Mouse (Mus musculus): Measurements from ENCODE around the gene Ppig.
A peak's percentile ranks its signal among the peaks of the same experiment; 100 is the strongest.

Ppig gene

GRCm38 (mm10) chr2:69763340-69763739, 41.0 kb downstream of the Ppig start:
- no peak for DNase-seq (ENCODE audit: low spot score)

GRCm38 (mm10) chr2:69764716-69765115, 42.4 kb downstream of the Ppig start:
- no peak for DNase-seq (ENCODE audit: low spot score)

- no peak for DNase-seq (ENCODE audit: low spot score)
Observed at GRCm38 (mm10) chr2:69773331-69773730, 51.0 kb downstream of the Ppig start.

GRCm38 (mm10) chr2:69777985-69778835, 55.9 kb downstream of the Ppig start:
- no peak for DNase-seq (ENCODE audit: low spot score)

GRCm38 (mm10) chr2:69778836-69779177, 56.5 kb downstream of the Ppig start:
- no peak for DNase-seq (ENCODE audit: low spot score)

GRCm38 (mm10) chr2:69788974-69789373, 66.6 kb downstream of the Ppig start:
- DNase-seq (ENCODE audit: low spot score), result no peak

- DNase-seq (ENCODE audit: low spot score), result peak; percentile 95
Observed at GRCm38 (mm10) chr2:69789429-69790069, 67.2 kb downstream of the Ppig start, which contains the start of the genes Ccdc173 and Phospho2. Ccdc173 (minus strand) TSS chr2:69789575. Phospho2 (plus strand) TSS chr2:69789623.

- DNase-seq (ENCODE audit: low spot score), result peak; percentile 80
Observed at GRCm38 (mm10) chr2:69790285-69790684, 67.9 kb downstream of the Ppig start.

GRCm38 (mm10) chr2:69790722-69791121, 68.4 kb downstream of the Ppig start:
- DNase-seq (ENCODE audit: low spot score), result no peak

GRCm38 (mm10) chr2:69802911-69803312, 80.6 kb downstream of the Ppig start:
- no peak for DNase-seq (ENCODE audit: low spot score)

Measured in layer of hippocampus, adult 9-10 months (tissue).